Mouse (Mus musculus) MEL (cell line): Measurements from ENCODE around the gene Rab1a. TPM values are rescaled to one million over a fixed set of nuclear protein-coding genes. Genes with fewer than 3 reads are reported as not detected.

ENCODE experiments used
- DNase-seq: peaks from one replicate; pipeline ENCODE4 v3.0.0; 2011; ENCODE audit warnings: low read depth, low spot score
- H3K27ac ChIP-seq: 2 replicates; pipeline ENCODE4 v1.5.1; 2012; ENCODE audit warnings: low read depth, mild to moderate bottlenecking, control low read depth, low read length, moderate library complexity; ENCODE audit not compliant: control insufficient read depth
- H3K27me3 ChIP-seq, 2 experiments: fragments of 150-350 bp in 1 of 2; sonication (generic) in 1 of 2; 2 replicates each; pipeline ENCODE4 v1.6.1; 2012; ENCODE audit warnings: low read length in 2 of 2, mild to moderate bottlenecking in 2 of 2, improper control_type of control experiment in 1 of 2, moderate library complexity in 1 of 2; ENCODE audit not compliant: insufficient read depth in 2 of 2, control insufficient read depth in 1 of 2
- H3K36me3 ChIP-seq, 2 experiments: 2 replicates each; pipeline ENCODE4 v1.6.1; 2012 to 2014; ENCODE audit warnings: low read length in 2 of 2, improper control_type of control experiment in 1 of 2, inconsistent platforms in 1 of 2, mild to moderate bottlenecking in 1 of 2; ENCODE audit not compliant: insufficient read depth in 2 of 2, control insufficient read depth in 1 of 2
- H3K4me1 ChIP-seq, 2 experiments: fragments of 150-350 bp in 1 of 2; sonication (generic) in 1 of 2; 2 replicates each; pipeline ENCODE4 v1.6.1; 2012; ENCODE audit warnings: low read length in 2 of 2, improper control_type of control experiment in 1 of 2, mild to moderate bottlenecking in 1 of 2; ENCODE audit not compliant: insufficient read depth in 2 of 2, control insufficient read depth in 1 of 2
- H3K4me3 ChIP-seq, 2 experiments: fragments of 150-350 bp in 1 of 2; sonication (generic) in 1 of 2; 2 replicates each; pipeline ENCODE4 v1.5.1; 2012; ENCODE audit warnings: low read depth in 2 of 2, low read length in 2 of 2, mild to moderate bottlenecking in 2 of 2, moderate library complexity in 2 of 2, control low read depth in 1 of 2, improper control_type of control experiment in 1 of 2; ENCODE audit not compliant: control insufficient read depth in 1 of 2, insufficient read depth in 1 of 2
- H3K79me2 ChIP-seq: 2 replicates; pipeline ENCODE4 v1.6.1; 2012; ENCODE audit warnings: mild to moderate bottlenecking, low read length, moderate library complexity; ENCODE audit not compliant: control insufficient read depth, poor library complexity, insufficient read depth
- H3K9ac ChIP-seq: 2 replicates; pipeline ENCODE4 v1.6.1; 2012; ENCODE audit warnings: low read depth, mild to moderate bottlenecking, control low read depth, low read length, moderate library complexity; ENCODE audit not compliant: control insufficient read depth, poor library complexity, severe bottlenecking
- H3K9me3 ChIP-seq: fragments of 150-350 bp; sonication (generic); replicated peaks from 2 replicates; pipeline ENCODE4 v1.6.1; 2012; ENCODE audit warnings: mild to moderate bottlenecking, low read length, improper control_type of control experiment, moderate library complexity; ENCODE audit not compliant: insufficient read depth
- BHLHE40 ChIP-seq: IDR thresholded peaks from 2 replicates; pipeline ENCODE4 v1.6.1; 2012; ENCODE audit warnings: low read depth, mild to moderate bottlenecking, inconsistent platforms, low read length, improper control_type of control experiment, borderline replicate concordance
- CHD2 ChIP-seq: IDR thresholded peaks from 2 replicates; pipeline ENCODE4 v1.6.1; 2011; ENCODE audit warnings: low read length, improper control_type of control experiment
- CTCF ChIP-seq, 3 experiments: IDR thresholded peaks in 2 of 3; conservative IDR thresholded peaks in 1 of 3; 2 replicates each; pipeline ENCODE4 v1.5.1; 2011 to 2012; ENCODE audit warnings: low read length in 3 of 3, low read depth in 2 of 3, mild to moderate bottlenecking in 2 of 3, improper control_type of control experiment in 1 of 3, inconsistent platforms in 1 of 3, mixed read lengths in 1 of 3, moderate library complexity in 1 of 3; ENCODE audit not compliant: control insufficient read depth in 1 of 3, insufficient read depth in 1 of 3, poor library complexity in 1 of 3, severe bottlenecking in 1 of 3
- E2F4 ChIP-seq: IDR thresholded peaks from 2 replicates; pipeline ENCODE4 v1.6.1; 2011; ENCODE audit warnings: low read depth, low read length, improper control_type of control experiment, borderline replicate concordance
- ELF1 ChIP-seq: IDR thresholded peaks from 2 replicates; pipeline ENCODE4 v1.6.1; 2014; ENCODE audit warnings: low read depth, mild to moderate bottlenecking, inconsistent platforms, low read length, improper control_type of control experiment, moderate library complexity
- EP300 ChIP-seq, 2 experiments: IDR thresholded peaks; 2 replicates each; pipeline ENCODE4 v1.6.1; 2011; ENCODE audit warnings: improper control_type of control experiment in 2 of 2, low read length in 2 of 2, low read depth in 1 of 2, mild to moderate bottlenecking in 1 of 2
- GABPA ChIP-seq: IDR thresholded peaks from 2 replicates; pipeline ENCODE4 v1.6.1; 2012; ENCODE audit warnings: low read depth, mild to moderate bottlenecking, inconsistent platforms, low read length, improper control_type of control experiment, moderate library complexity
- GATA1 ChIP-seq: IDR thresholded peaks from 2 replicates; pipeline ENCODE4 v1.6.1; 2011; ENCODE audit warnings: low read depth, low read length, improper control_type of control experiment
- HCFC1 ChIP-seq: IDR thresholded peaks from 2 replicates; pipeline ENCODE4 v1.6.1; 2012; ENCODE audit warnings: low read depth, mild to moderate bottlenecking, inconsistent platforms, low read length, improper control_type of control experiment, moderate library complexity
- JUND ChIP-seq: IDR thresholded peaks from 2 replicates; pipeline ENCODE4 v1.6.1; 2011; ENCODE audit warnings: low read depth, mild to moderate bottlenecking, improper control_type of control experiment, low read length
- KAT2A ChIP-seq: conservative IDR thresholded peaks from 2 replicates; pipeline ENCODE4 v1.6.1; 2012; ENCODE audit warnings: low read depth, low read length, improper control_type of control experiment, inconsistent platforms
- MAX ChIP-seq: IDR thresholded peaks from 2 replicates; pipeline ENCODE4 v1.6.1; 2011; ENCODE audit warnings: low read length, improper control_type of control experiment
- MAZ ChIP-seq: IDR thresholded peaks from 2 replicates; pipeline ENCODE4 v1.6.1; 2012; ENCODE audit warnings: low read depth, mild to moderate bottlenecking, inconsistent platforms, low read length, improper control_type of control experiment
- MXI1 ChIP-seq: IDR thresholded peaks from 2 replicates; pipeline ENCODE4 v1.6.1; 2011; ENCODE audit warnings: mild to moderate bottlenecking, low read depth, low read length, improper control_type of control experiment
- NELFE ChIP-seq: IDR thresholded peaks from 2 replicates; pipeline ENCODE4 v1.6.1; 2011; ENCODE audit warnings: low read depth, low read length, improper control_type of control experiment
- NRF1 ChIP-seq: IDR thresholded peaks from 2 replicates; pipeline ENCODE4 v1.6.1; 2014; ENCODE audit warnings: low read depth, mild to moderate bottlenecking, inconsistent platforms, low read length, improper control_type of control experiment, moderate library complexity; ENCODE audit not compliant: poor library complexity, insufficient read depth, severe bottlenecking
- POLR2AphosphoS2 ChIP-seq: IDR thresholded peaks from 2 replicates; pipeline ENCODE4 v1.6.1; 2011; ENCODE audit warnings: low read length, improper control_type of control experiment
- RAD21 ChIP-seq: IDR thresholded peaks from 2 replicates; pipeline ENCODE4 v1.6.1; 2011; ENCODE audit warnings: mild to moderate bottlenecking, low read depth, low read length, improper control_type of control experiment
- RCOR1 ChIP-seq: IDR thresholded peaks from 2 replicates; pipeline ENCODE4 v1.6.1; 2012; ENCODE audit warnings: low read depth, mild to moderate bottlenecking, inconsistent platforms, low read length, improper control_type of control experiment
- SIN3A ChIP-seq: IDR thresholded peaks from 2 replicates; pipeline ENCODE4 v1.6.1; 2012; ENCODE audit warnings: low read length, improper control_type of control experiment, inconsistent platforms
- TAL1 ChIP-seq: IDR thresholded peaks from 2 replicates; pipeline ENCODE4 v1.6.1; 2012; ENCODE audit warnings: mild to moderate bottlenecking, inconsistent platforms, low read length, moderate library complexity, mixed read lengths
- TCF12 ChIP-seq: IDR thresholded peaks from 2 replicates; pipeline ENCODE4 v1.6.1; 2014; ENCODE audit warnings: low read depth, mild to moderate bottlenecking, inconsistent platforms, low read length, improper control_type of control experiment, moderate library complexity
- USF1 ChIP-seq: IDR thresholded peaks from 2 replicates; pipeline ENCODE4 v1.6.1; 2014; ENCODE audit warnings: low read depth, mild to moderate bottlenecking, inconsistent platforms, low read length, improper control_type of control experiment, moderate library complexity
- USF2 ChIP-seq, 2 experiments: IDR thresholded peaks; 2 replicates each; pipeline ENCODE4 v1.6.1; 2011 to 2012; ENCODE audit warnings: improper control_type of control experiment in 2 of 2, low read length in 2 of 2, borderline replicate concordance in 1 of 2, inconsistent platforms in 1 of 2, low read depth in 1 of 2, mild to moderate bottlenecking in 1 of 2; ENCODE audit not compliant: insufficient read depth in 1 of 2
- ZC3H11A ChIP-seq: IDR thresholded peaks from 2 replicates; pipeline ENCODE4 v1.6.1; 2012; ENCODE audit warnings: low read depth, mild to moderate bottlenecking, inconsistent platforms, low read length, improper control_type of control experiment
- ZKSCAN1 ChIP-seq: IDR thresholded peaks from 2 replicates; pipeline ENCODE4 v1.6.1; 2012; ENCODE audit warnings: low read depth, mild to moderate bottlenecking, inconsistent platforms, low read length, improper control_type of control experiment, moderate library complexity
- ZMIZ1 ChIP-seq: IDR thresholded peaks from 2 replicates; pipeline ENCODE4 v1.6.1; 2012; ENCODE audit warnings: low read depth, mild to moderate bottlenecking, inconsistent platforms, low read length, improper control_type of control experiment, moderate library complexity
- ZNF384 ChIP-seq: IDR thresholded peaks from 2 replicates; pipeline ENCODE4 v1.6.1; 2012; ENCODE audit warnings: low read depth, mild to moderate bottlenecking, inconsistent platforms, low read length, improper control_type of control experiment
- polyA plus RNA-seq, 2 experiments: library from polyadenylated mRNA; stranded (reverse) in 1 of 2; unstranded in 1 of 2; fragments of >175 nt in 1 of 2; fragments of >200 nt in 1 of 2; gene quantifications; 2 replicates each; pipeline versions ENCODE4 v1.2.1 to v1.2.4; 2012; ENCODE audit warnings: low replicate concordance in 2 of 2, low read depth in 1 of 2; ENCODE audit not compliant: insufficient read length in 2 of 2, insufficient read depth in 1 of 2, missing spikeins in 1 of 2
- total RNA-seq: library from RNA; depleted of rRNA; stranded (reverse); fragments of 300-350 nt; gene quantifications from 2 replicates; pipeline ENCODE4 v1.2.3, GENCODE M21; 2012

The Rab1a gene
- total and polyA plus RNA-seq, 3 experiments = 79.5 to 336 (median 139) TPM

DNA sequence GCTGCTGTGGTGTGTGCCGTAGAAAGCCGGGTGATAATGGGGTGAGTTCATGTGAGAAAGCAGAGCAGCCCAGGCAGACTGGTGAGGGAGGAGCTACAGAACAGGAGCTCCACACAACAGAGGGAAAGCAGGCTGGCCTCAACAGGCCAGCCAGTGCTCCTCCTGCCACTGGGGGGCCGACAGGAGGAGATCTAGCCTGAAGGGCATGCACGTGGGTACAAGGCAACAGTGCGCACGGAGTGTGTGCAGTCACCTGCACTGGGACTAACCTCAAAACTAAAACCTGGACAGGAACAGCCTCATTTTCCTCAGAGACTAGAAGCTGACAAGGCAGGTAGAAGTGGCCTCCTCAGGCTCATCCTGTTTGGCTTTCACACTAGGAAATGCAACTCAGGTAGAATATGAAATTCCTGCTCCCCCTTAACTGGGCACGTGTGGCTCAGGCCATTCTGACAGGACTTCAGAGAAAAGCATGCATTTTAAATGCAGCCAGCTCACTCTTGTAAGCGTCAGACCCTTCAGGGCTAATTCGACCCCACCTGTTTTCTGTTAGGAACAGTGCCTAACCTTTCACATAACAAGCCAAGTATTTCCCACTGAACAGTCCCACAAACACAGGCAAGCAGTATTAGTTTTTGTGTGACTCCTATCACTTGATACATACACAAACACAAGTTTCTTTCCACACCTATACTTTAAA, 42.1 kb downstream of the Rab1a start:
- Histone ChIP-seq H3K79me2 (peaks cover 18% of the 10 kb centered on the region; the same call in 1 of the 2 replicates), H3K27me3 (no peaks in the 10 kb centered on the region), H3K4me1 (peaks cover 13 to 26% of the 10 kb centered on the region in 2 experiments), H3K9me3 (no peaks in the 10 kb centered on the region), H3K4me3 (no peak overlapping the region), H3K27ac (no peak overlapping the region), H3K36me3 (peaks cover 2 to 20% of the 10 kb centered on the region in 2 experiments), H3K9ac (no peak overlapping the region)
- TF ChIP-seq EP300 (IDR thresholded peaks at IDR 0.05; ENCODE audit: low read depth in 1 of 2, low read length in 2 of 2) = no peak
- peak in 2 of 3 experiments; percentile 1 to 4; a peak in 1 of 6 replicates for TF ChIP-seq CTCF (IDR thresholded peaks at IDR 0.05 in 2 of 3, conservative IDR thresholded peaks at IDR 0.05 in 1 of 3; ENCODE audit: control insufficient read depth in 1 of 3, insufficient read depth in 1 of 3, low read depth in 2 of 3, low read length in 3 of 3, poor library complexity in 1 of 3, severe bottlenecking in 1 of 3)
- DNase-seq = no peak

DNA sequence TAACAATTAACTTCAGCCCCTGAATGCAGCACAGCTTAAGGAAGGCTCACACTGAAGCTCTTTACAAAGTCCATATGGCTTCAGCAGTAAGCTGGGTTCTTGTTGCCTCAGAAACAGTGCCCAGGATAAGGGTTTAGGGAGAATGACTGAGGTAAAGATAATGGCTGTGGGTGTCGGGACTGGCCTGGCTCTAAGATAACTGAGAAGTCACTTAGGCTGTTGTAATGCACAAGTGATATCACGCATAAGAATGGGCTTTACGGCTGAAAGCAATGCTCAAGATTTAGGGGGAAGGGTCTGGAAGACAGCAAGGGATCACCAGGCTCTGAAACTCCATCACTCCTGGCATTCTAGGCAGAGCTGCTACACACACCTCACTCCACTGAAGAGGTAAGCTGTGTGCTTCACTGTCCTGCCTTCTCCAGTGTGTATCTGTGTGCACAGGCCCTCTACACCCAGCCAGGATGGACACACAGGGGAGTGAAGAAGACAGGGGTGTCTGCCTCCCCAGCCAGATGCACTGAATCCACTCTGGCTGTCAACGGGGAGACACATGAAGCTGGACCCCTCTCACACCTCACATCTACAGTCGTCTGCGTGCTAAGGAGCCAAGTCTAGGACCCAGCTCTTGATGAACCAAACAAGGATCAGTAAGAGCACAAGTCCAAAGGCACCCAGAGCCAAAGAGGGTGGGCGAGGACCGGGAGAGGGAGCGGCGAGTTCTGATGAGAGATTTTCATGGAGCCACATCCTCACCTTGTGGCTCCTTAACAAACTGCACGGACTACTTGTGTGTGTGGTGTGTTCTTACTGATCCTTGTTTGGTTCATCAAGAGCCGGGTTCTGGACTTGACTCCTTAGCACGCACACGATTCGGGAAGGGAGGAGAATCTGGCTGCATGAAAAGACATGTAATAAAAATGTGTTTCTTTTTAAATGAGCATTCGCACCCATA, 43.4 kb downstream of the Rab1a start:
- Histone ChIP-seq H3K9ac (no peak overlapping the region), H3K36me3 (peaks cover 2 to 22% of the 10 kb centered on the region in 2 experiments; a peak in 3 of 4 replicates), H3K27me3 (no peaks in the 10 kb centered on the region), H3K4me3 (no peak overlapping the region), H3K9me3 (no peaks in the 10 kb centered on the region), H3K4me1 (peaks cover 15 to 27% of the 10 kb centered on the region in 2 experiments), H3K27ac (no peak overlapping the region), H3K79me2 (peaks cover 26% of the 10 kb centered on the region)
- peak; percentile 82 for DNase-seq
- TF ChIP-seq TAL1 = 0 out of 2 replicates have a peak, but pooled peaks have one; percentile 27
- peak; percentile 75 for TF ChIP-seq TCF12
- TF ChIP-seq EP300 (IDR thresholded peaks at IDR 0.05; ENCODE audit: low read depth in 1 of 2, low read length in 2 of 2) = peak; percentile 68 to 70
- TF ChIP-seq KAT2A = no peak
- no peak for TF ChIP-seq HCFC1
- TF ChIP-seq NELFE = no peak
- TF ChIP-seq RAD21 = peak; percentile 30
- TF ChIP-seq E2F4 = no peak
- 0 out of 2 replicates have a peak, but pooled peaks have one; percentile 2 for TF ChIP-seq NRF1
- no peak for TF ChIP-seq ZNF384
- TF ChIP-seq USF1 = no peak
- TF ChIP-seq MXI1 = peak; percentile 35; the same call in 1 of the 2 replicates
- TF ChIP-seq SIN3A = peak; percentile 57
- no peak for TF ChIP-seq POLR2AphosphoS2
- no peak for TF ChIP-seq ZC3H11A
- TF ChIP-seq MAZ = no peak
- TF ChIP-seq ZMIZ1 = no peak
- no peak for TF ChIP-seq GABPA
- TF ChIP-seq BHLHE40 = no peak
- TF ChIP-seq GATA1 = peak; percentile 80
- TF ChIP-seq CHD2 = no peak
- no peak for TF ChIP-seq ELF1
- TF ChIP-seq JUND = no peak
- peak; percentile 55; the same call in 1 of the 2 replicates for TF ChIP-seq RCOR1
- TF ChIP-seq USF2 (IDR thresholded peaks at IDR 0.05; ENCODE audit: borderline replicate concordance in 1 of 2, insufficient read depth in 1 of 2, low read depth in 1 of 2, low read length in 2 of 2) = no peak
- no peak for TF ChIP-seq MAX
- no peak for TF ChIP-seq ZKSCAN1
